Mouse (Mus musculus): Measurements from ENCODE around the gene Sfswap.

DNA sequence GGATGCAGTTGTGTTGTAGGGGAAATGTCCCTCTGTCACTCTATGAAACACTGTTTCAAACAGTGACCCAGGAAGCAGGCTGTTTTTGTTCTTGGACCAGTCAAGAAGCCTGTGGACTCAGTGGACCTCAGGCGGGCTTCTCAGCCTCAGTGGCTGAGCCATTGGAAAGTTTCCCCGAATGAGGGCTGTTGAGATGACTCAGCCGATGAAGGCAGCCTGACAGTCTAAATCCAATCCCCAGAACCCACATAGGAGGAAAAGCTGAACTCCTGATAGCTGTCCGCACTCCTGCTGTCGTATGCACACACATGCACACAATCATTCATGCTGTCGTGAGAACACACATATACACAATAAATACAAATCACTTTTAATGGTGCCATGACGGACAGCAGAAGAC lies 42.9 kb upstream of the Sfswap start:
- TF ChIP-seq MEF2A (IDR thresholded peaks at IDR 0.05; ENCODE audit: extremely low read depth, insufficient replicate concordance, low read depth, low read length, poor library complexity, severe bottlenecking) (no peak), CTCF (IDR thresholded peaks at IDR 0.05 in 2 of 3, conservative IDR thresholded peaks at IDR 0.05 in 1 of 3; ENCODE audit: control insufficient read depth in 1 of 3, insufficient read depth in 1 of 3, low read depth in 2 of 3, low read length in 3 of 3, poor library complexity in 1 of 3, severe bottlenecking in 1 of 3) (no peak), TAL1 (IDR thresholded peaks at IDR 0.05; ENCODE audit: low read length) (no peak), POLR2A (IDR thresholded peaks at IDR 0.05; ENCODE audit: control insufficient read depth in 1 of 2, insufficient read depth in 1 of 2, low read depth in 1 of 2, low read length in 2 of 2, poor library complexity in 1 of 2) (no peak), UBTF (IDR thresholded peaks at IDR 0.05; ENCODE audit: borderline replicate concordance, insufficient read depth, low read depth, low read length) (no peak), GATA1 (IDR thresholded peaks at IDR 0.05; ENCODE audit: low read depth, low read length) (no peak), MAFK (IDR thresholded peaks at IDR 0.05; ENCODE audit: borderline replicate concordance, low read depth, low read length) (no peak), CHD1 (IDR thresholded peaks at IDR 0.05; ENCODE audit: low read depth, low read length) (no peak)
